Mouse (Mus musculus): Measurements from ENCODE around the gene Zfp354b.

Zfp354b gene

DNA sequence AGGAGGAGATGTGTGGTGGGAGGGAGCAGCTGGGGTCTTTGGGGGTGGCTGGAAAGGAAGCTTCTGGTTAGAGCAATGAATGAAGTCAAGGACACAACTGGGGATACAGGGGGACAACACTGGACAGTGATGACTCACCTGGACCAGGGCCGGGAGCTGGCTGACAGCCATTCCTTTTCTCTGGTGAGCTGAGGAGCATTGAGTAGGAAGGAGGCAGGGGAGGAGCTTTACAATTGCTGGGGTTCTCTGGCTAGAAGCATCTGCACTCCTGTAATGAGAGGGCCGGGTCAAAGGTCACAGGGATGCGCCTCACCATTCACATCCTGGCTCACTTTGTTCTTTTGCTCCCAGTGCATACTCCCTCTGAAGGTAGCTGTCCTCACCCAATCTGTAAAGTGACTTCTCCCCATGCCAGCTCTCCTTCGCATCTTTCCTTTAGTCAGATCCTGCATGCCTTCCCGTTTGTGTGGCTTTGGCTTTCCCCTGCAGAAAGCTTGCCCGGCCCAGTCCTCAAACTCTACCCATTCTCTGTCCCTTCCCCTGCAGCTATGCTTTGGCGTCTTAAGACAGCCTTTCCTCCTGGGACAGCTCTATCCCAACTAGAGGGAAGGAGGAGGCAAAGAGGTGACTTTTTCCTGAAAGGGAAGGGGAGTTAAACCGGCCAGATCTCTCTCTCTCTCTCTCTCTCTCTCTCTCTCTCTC, 45.1 kb downstream of the Zfp354b start:
- DNase-seq (ENCODE audit: low spot score), result no peak

DNA sequence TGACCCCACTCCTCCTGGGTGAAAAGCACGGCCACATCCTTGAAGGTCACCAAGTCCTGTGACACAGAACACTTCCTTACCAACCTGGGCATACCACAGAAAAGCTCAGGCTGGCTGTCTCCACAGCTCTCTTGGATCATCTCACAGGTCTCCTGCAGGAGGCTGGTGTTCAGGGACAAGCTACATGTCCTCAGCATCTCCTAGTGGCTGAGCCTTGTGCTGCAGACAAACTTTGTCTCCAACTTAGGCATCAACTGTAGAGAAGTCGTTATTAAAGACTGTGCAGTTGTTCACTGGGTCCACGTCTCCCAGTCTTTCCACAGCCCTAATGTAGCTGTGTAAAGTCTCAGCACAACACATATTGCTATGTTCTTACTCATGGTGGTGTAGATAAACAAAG, 47.7 kb downstream of the Zfp354b start:
- no peak for DNase-seq (ENCODE audit: low spot score)

GRCm38 (mm10) chr11:50878641-50879040, 52.8 kb downstream of the Zfp354b start:
- no peak for DNase-seq (ENCODE audit: low spot score)
